Comparison of ENCODE assay signal across 8 mouse cellular contexts in the genomic region with DNA sequence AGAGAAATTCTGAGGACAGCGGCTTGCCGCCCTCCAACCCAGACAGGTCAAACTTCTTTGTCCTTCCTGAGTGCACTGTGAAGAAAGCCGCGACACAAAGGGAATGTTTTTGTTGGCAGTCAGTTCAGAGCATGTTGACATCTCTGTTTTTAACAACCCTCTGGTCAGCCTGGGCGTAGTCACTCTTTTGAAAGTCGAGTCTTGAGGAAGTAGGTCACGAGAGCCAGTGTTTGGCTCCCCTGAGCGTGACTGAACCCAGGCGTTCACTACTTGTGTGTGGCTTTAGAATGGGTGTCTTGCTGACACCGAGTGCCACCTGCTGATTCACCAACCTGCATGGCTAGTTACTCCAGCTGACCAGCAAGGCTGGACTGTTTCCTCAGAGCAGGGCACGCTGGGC. TPM values are rescaled to one million over a fixed set of nuclear protein-coding genes. Genes with fewer than 3 reads are reported as not detected.
A peak's percentile ranks its signal among the peaks of the same experiment; 100 is the strongest.
DNase-seq lines count a peak whose midpoint lies in the region; ATAC-seq lines count a peak whose summit lies in the region.

No protein-coding gene starts in this region.

- peaks cover 8% of the 10 kb centered on the region; the same call in 1 of the 2 replicates for H3K27me3 ChIP-seq in heart, embryonic 16.5 days (ENCODE audit: control insufficient read depth, insufficient read depth, low read length)
- H3K27me3 ChIP-seq in stomach, embryonic 15.5 days (replicated peaks), result no peaks in the 10 kb centered on the region
- peaks cover 25% of the 10 kb centered on the region for H3K27me3 ChIP-seq in forebrain, embryonic 10.5 days (ENCODE audit: poor library complexity, severe bottlenecking)

- no peak overlapping the region for H3K9ac ChIP-seq in heart, embryonic 16.5 days (ENCODE audit: low read length)
- no peak overlapping the region for H3K9ac ChIP-seq in stomach, embryonic 15.5 days

- peak; percentile 37; the same call in 1 of the 2 replicates for ATAC-seq in heart, embryonic 16.5 days (replicated peaks; ENCODE audit: extremely low read depth, insufficient read depth, low FRiP score)
- no peak; the same call in 1 of the 2 replicates for ATAC-seq in stomach, embryonic 15.5 days (ENCODE audit: insufficient read depth, low FRiP score, low read depth)
- no peak for ATAC-seq in megakaryocyte-erythroid progenitor cell, adult 5-6 weeks (replicated peaks; ENCODE audit: low FRiP score, low TSS enrichment, poor library complexity, severe bottlenecking)

- no peak overlapping the region for H3K27ac ChIP-seq in heart, embryonic 16.5 days (ENCODE audit: low read length)
- no peak overlapping the region for H3K27ac ChIP-seq in stomach, embryonic 15.5 days
- no peak overlapping the region for H3K27ac ChIP-seq in forebrain, embryonic 10.5 days

- H3K4me2 ChIP-seq in heart, embryonic 16.5 days (ENCODE audit: low read depth, low read length), result peak overlapping the region; percentile 49
- peak overlapping the region; percentile 32; the same call in 1 of the 2 replicates for H3K4me2 ChIP-seq in stomach, embryonic 15.5 days

- H3K9me3 ChIP-seq in heart, embryonic 16.5 days (replicated peaks; ENCODE audit: control insufficient read depth, low read length), result no peaks in the 10 kb centered on the region
- H3K9me3 ChIP-seq in stomach, embryonic 15.5 days, result no peaks in the 10 kb centered on the region
- H3K9me3 ChIP-seq in forebrain, embryonic 10.5 days, result no peaks in the 10 kb centered on the region

- H3K4me3 ChIP-seq in heart, embryonic 16.5 days (ENCODE audit: low read length), result no peak overlapping the region
- no peak overlapping the region for H3K4me3 ChIP-seq in stomach, embryonic 15.5 days (replicated peaks)
- no peak overlapping the region for H3K4me3 ChIP-seq in forebrain, embryonic 10.5 days

- DNase-seq in 416B (ENCODE audit: low read depth) (peak; percentile 58), ZHBTc4 (ENCODE audit: low read depth, low spot score) (peak; percentile 75)
- peak; percentile 83 to 89 for DNase-seq in lung, adult 18-20 months
- DNase-seq in forebrain, embryonic 10.5 days (ENCODE audit: extremely low spot score, low spot score), result no peak
- DNase-seq in left cerebral cortex, adult 11 months (ENCODE audit: low spot score), result no peak

- 19% methylated on average over 11 of the region's 11 CpGs for WGBS in heart, embryonic 16.5 days
- WGBS in stomach, embryonic 15.5 days, result 39% methylated on average over 11 of the region's 11 CpGs
- 51% methylated on average over 11 of the region's 11 CpGs for WGBS in forebrain, embryonic 10.5 days

- H3K4me1 ChIP-seq in heart, embryonic 16.5 days (ENCODE audit: control insufficient read depth, insufficient read depth, low read length), result peaks cover 8% of the 10 kb centered on the region; the same call in 1 of the 2 replicates
- no peaks in the 10 kb centered on the region for H3K4me1 ChIP-seq in stomach, embryonic 15.5 days
- peaks cover 9% of the 10 kb centered on the region; the same call in 1 of the 2 replicates for H3K4me1 ChIP-seq in forebrain, embryonic 10.5 days

- H3K36me3 ChIP-seq in heart, embryonic 16.5 days (ENCODE audit: control insufficient read depth, insufficient read depth), result no peaks in the 10 kb centered on the region
- H3K36me3 ChIP-seq in stomach, embryonic 15.5 days, result no peaks in the 10 kb centered on the region
- H3K36me3 ChIP-seq in forebrain, embryonic 10.5 days (replicated peaks), result no peaks in the 10 kb centered on the region

RNA-seq across cellular contexts. Expression of a gene that starts 18.4 kb away (rescaled TPM):
- polyA plus RNA-seq in heart, embryonic 16.5 days (2015; fragmentation: Nextera tagmentation; extraction: Ambion mirVana), result 26.3 and 28.4 TPM in 2 replicates
- 22.1 and 23.8 TPM in 2 replicates for polyA plus RNA-seq in stomach, embryonic 15.5 days (2015; fragmentation: Nextera tagmentation; extraction: Ambion mirVana)
- 38.2 and 40.2 TPM in 2 replicates for polyA plus RNA-seq in forebrain, embryonic 10.5 days (2016; fragmentation: Nextera tagmentation; extraction: Ambion mirVana)
- total RNA-seq in megakaryocyte-erythroid progenitor cell, adult 5-6 weeks (2014; fragmentation: Nextera tagmentation), result 9.0 and 15.4 TPM in 2 replicates
- 11.8 and 13.6 TPM in 2 replicates for total RNA-seq in megakaryocyte-erythroid progenitor cell, adult 5-6 weeks (2017)

Comparison
In these comparisons a context has a peak if more than half of its experiments do, and no peak if none do; other contexts are left out.
1. DNase-seq: peak in 416B (single experiment), ZHBTc4 (single experiment) and lung, adult 18-20 months (2 of 2); none in forebrain, embryonic 10.5 days (single experiment) and left cerebral cortex, adult 11 months (single experiment).